8 mouse cellular contexts compared by ENCODE assay signal in genomic region chr16:11532592-11532991, GRCm38 (mm10).
A peak's percentile ranks its signal among the peaks of the same experiment; 100 is the strongest.
DNase-seq lines count a peak whose midpoint lies in the region.

No protein-coding gene starts in this region.

- no peak overlapping the region for H3K27ac ChIP-seq in embryonic facial prominence, embryonic 10.5 days (replicated peaks)

- H3K36me3 ChIP-seq in embryonic facial prominence, embryonic 10.5 days (replicated peaks): no peaks in the 10 kb centered on the region

- H3K4me1 ChIP-seq in embryonic facial prominence, embryonic 10.5 days: peaks cover 12% of the 10 kb centered on the region

- no peaks in the 10 kb centered on the region for H3K9me3 ChIP-seq in embryonic facial prominence, embryonic 10.5 days

- H3K4me3 ChIP-seq in embryonic facial prominence, embryonic 10.5 days: no peak overlapping the region

- H3K27me3 ChIP-seq in embryonic facial prominence, embryonic 10.5 days (replicated peaks; ENCODE audit: low read depth, poor library complexity, severe bottlenecking): no peaks in the 10 kb centered on the region

- 73% methylated on average over 8 of the region's 8 CpGs for WGBS in embryonic facial prominence, embryonic 10.5 days

- peak; percentile 68 for DNase-seq in urinary bladder, postnatal 14 days (ENCODE audit: low spot score)
- DNase-seq in urinary bladder, adult 2 months (ENCODE audit: low spot score): no peak
- peak; percentile 45 for DNase-seq in embryonic facial prominence, embryonic 10.5 days (ENCODE audit: low spot score)
- DNase-seq in heart, adult 8-10 months (ENCODE audit: low spot score): peak; percentile 80
- peak; percentile 76 to 86 for DNase-seq in kidney, postnatal 36 days
- peak; percentile 43 for DNase-seq in mesoderm, embryonic 11.5 days (ENCODE audit: low read depth, low spot score)
- DNase-seq in spleen, postnatal 4 days (ENCODE audit: low spot score in 2 of 2): no peak
- no peak for DNase-seq in spleen, postnatal 36 days (ENCODE audit: low spot score in 2 of 2)

Comparison
In these comparisons a context has a peak if more than half of its experiments do, and no peak if none do; other contexts are left out.
1. DNase-seq: peak in urinary bladder, postnatal 14 days (single experiment), embryonic facial prominence, embryonic 10.5 days (single experiment), heart, adult 8-10 months (single experiment), kidney, postnatal 36 days (2 of 2) and mesoderm, embryonic 11.5 days (single experiment); none in urinary bladder, adult 2 months (single experiment), spleen, postnatal 4 days (0 of 2) and spleen, postnatal 36 days (0 of 2).